Mouse (Mus musculus): ENCODE measurements around the gene Prep. TPM values are rescaled to one million over a fixed set of nuclear protein-coding genes. Genes with fewer than 3 reads are reported as not detected.

The Prep gene
- polyA plus RNA-seq, 1 experiment from 2014 or later = 24.2 TPM

- no peaks in the 10 kb centered on the region for H3K36me3 ChIP-seq (ENCODE audit: control insufficient read depth, insufficient read depth, low read length)
- H3K4me3 ChIP-seq (ENCODE audit: low read length) = no peak overlapping the region
- no peak overlapping the region for H3K27ac ChIP-seq (ENCODE audit: low read length)
- WGBS = 81% methylated on average over 3 of the region's 3 CpGs
- no peak overlapping the region for H3K4me2 ChIP-seq (ENCODE audit: low read depth, low read length)
- no peaks in the 10 kb centered on the region for H3K9me3 ChIP-seq (ENCODE audit: control insufficient read depth, low read length)
- H3K9ac ChIP-seq (ENCODE audit: low read depth, low read length) = no peak overlapping the region
- no peaks in the 10 kb centered on the region for H3K4me1 ChIP-seq (ENCODE audit: control insufficient read depth, insufficient read depth, low read length)
- H3K27me3 ChIP-seq (replicated peaks; ENCODE audit: control insufficient read depth, insufficient read depth, low read length) = no peaks in the 10 kb centered on the region
- ATAC-seq = no peak
These were observed 114.3 kb downstream of the Prep start for GRCm38 (mm10) chr10:45181344-45181743.

- Histone ChIP-seq H3K9me3 (ENCODE audit: control insufficient read depth, low read length) (no peaks in the 10 kb centered on the region), H3K9ac (ENCODE audit: low read depth, low read length) (no peak overlapping the region), H3K4me3 (ENCODE audit: low read length) (no peak overlapping the region), H3K27ac (ENCODE audit: low read length) (no peak overlapping the region), H3K4me2 (ENCODE audit: low read depth, low read length) (no peak overlapping the region), H3K36me3 (ENCODE audit: control insufficient read depth, insufficient read depth, low read length) (no peaks in the 10 kb centered on the region), H3K27me3 (replicated peaks; ENCODE audit: control insufficient read depth, insufficient read depth, low read length) (no peaks in the 10 kb centered on the region), H3K4me1 (ENCODE audit: control insufficient read depth, insufficient read depth, low read length) (no peaks in the 10 kb centered on the region)
- ATAC-seq = no peak
- WGBS = 84% methylated on average over 2 of the region's 2 CpGs
These were observed 118.5 kb downstream of the Prep start for GRCm38 (mm10) chr10:45185457-45185856.

GRCm38 (mm10) chr10:45193330-45194310 is 126.6 kb downstream of the Prep start:
- H3K36me3 ChIP-seq (ENCODE audit: control insufficient read depth, insufficient read depth, low read length) = no peaks in the 10 kb centered on the region
- no peaks in the 10 kb centered on the region for H3K4me1 ChIP-seq (ENCODE audit: control insufficient read depth, insufficient read depth, low read length)
- no peak for ATAC-seq
- WGBS = 38% methylated on average over 14 of the region's 14 CpGs
- no peaks in the 10 kb centered on the region for H3K27me3 ChIP-seq (replicated peaks; ENCODE audit: control insufficient read depth, insufficient read depth, low read length)
- H3K4me2 ChIP-seq (ENCODE audit: low read depth, low read length) = no peak overlapping the region
- H3K4me3 ChIP-seq (ENCODE audit: low read length) = no peak overlapping the region
- no peak overlapping the region for H3K9ac ChIP-seq (ENCODE audit: low read depth, low read length)
- no peak overlapping the region for H3K27ac ChIP-seq (ENCODE audit: low read length)
- H3K9me3 ChIP-seq (ENCODE audit: control insufficient read depth, low read length) = no peaks in the 10 kb centered on the region

- Histone ChIP-seq H3K27ac (ENCODE audit: low read length) (no peak overlapping the region), H3K9ac (ENCODE audit: low read depth, low read length) (no peak overlapping the region), H3K4me3 (ENCODE audit: low read length) (no peak overlapping the region), H3K4me1 (ENCODE audit: control insufficient read depth, insufficient read depth, low read length) (no peaks in the 10 kb centered on the region), H3K4me2 (ENCODE audit: low read depth, low read length) (no peak overlapping the region), H3K9me3 (ENCODE audit: control insufficient read depth, low read length) (no peaks in the 10 kb centered on the region), H3K27me3 (replicated peaks; ENCODE audit: control insufficient read depth, insufficient read depth, low read length) (no peaks in the 10 kb centered on the region), H3K36me3 (ENCODE audit: control insufficient read depth, insufficient read depth, low read length) (no peaks in the 10 kb centered on the region)
- 86% methylated on average over 5 of the region's 5 CpGs for WGBS
- no peak for ATAC-seq
These were observed 127.5 kb downstream of the Prep start for GRCm38 (mm10) chr10:45194531-45194930.

- Histone ChIP-seq H3K27me3 (replicated peaks; ENCODE audit: control insufficient read depth, insufficient read depth, low read length) (no peaks in the 10 kb centered on the region), H3K9me3 (ENCODE audit: control insufficient read depth, low read length) (no peaks in the 10 kb centered on the region), H3K4me2 (ENCODE audit: low read depth, low read length) (no peak overlapping the region), H3K9ac (ENCODE audit: low read depth, low read length) (no peak overlapping the region), H3K4me3 (ENCODE audit: low read length) (no peak overlapping the region), H3K27ac (ENCODE audit: low read length) (no peak overlapping the region), H3K4me1 (ENCODE audit: control insufficient read depth, insufficient read depth, low read length) (no peaks in the 10 kb centered on the region), H3K36me3 (ENCODE audit: control insufficient read depth, insufficient read depth, low read length) (no peaks in the 10 kb centered on the region)
- no peak for ATAC-seq
- WGBS = 56% methylated on average over 1 of the region's 1 CpGs
These were observed 137.6 kb downstream of the Prep start for GRCm38 (mm10) chr10:45204582-45204981.

GRCm38 (mm10) chr10:45210201-45210600 is 143.2 kb downstream of the Prep start:
- Histone ChIP-seq H3K36me3 (ENCODE audit: control insufficient read depth, insufficient read depth, low read length) (no peaks in the 10 kb centered on the region), H3K27me3 (replicated peaks; ENCODE audit: control insufficient read depth, insufficient read depth, low read length) (no peaks in the 10 kb centered on the region), H3K27ac (ENCODE audit: low read length) (no peak overlapping the region), H3K4me1 (ENCODE audit: control insufficient read depth, insufficient read depth, low read length) (no peaks in the 10 kb centered on the region), H3K4me2 (ENCODE audit: low read depth, low read length) (no peak overlapping the region), H3K4me3 (ENCODE audit: low read length) (no peak overlapping the region), H3K9me3 (ENCODE audit: control insufficient read depth, low read length) (no peaks in the 10 kb centered on the region), H3K9ac (ENCODE audit: low read depth, low read length) (no peak overlapping the region)
- no peak for ATAC-seq

- no peak overlapping the region for H3K4me2 ChIP-seq (ENCODE audit: low read depth, low read length)
- H3K9me3 ChIP-seq (ENCODE audit: control insufficient read depth, low read length) = no peaks in the 10 kb centered on the region
- no peak for ATAC-seq
- no peak overlapping the region for H3K27ac ChIP-seq (ENCODE audit: low read length)
- no peaks in the 10 kb centered on the region for H3K4me1 ChIP-seq (ENCODE audit: control insufficient read depth, insufficient read depth, low read length)
- no peak overlapping the region for H3K4me3 ChIP-seq (ENCODE audit: low read length)
- H3K36me3 ChIP-seq (ENCODE audit: control insufficient read depth, insufficient read depth, low read length) = no peaks in the 10 kb centered on the region
- no peak overlapping the region for H3K9ac ChIP-seq (ENCODE audit: low read depth, low read length)
- WGBS = 79% methylated on average over 7 of the region's 7 CpGs
- H3K27me3 ChIP-seq (replicated peaks; ENCODE audit: control insufficient read depth, insufficient read depth, low read length) = no peaks in the 10 kb centered on the region
These were observed 149.7 kb downstream of the Prep start for GRCm38 (mm10) chr10:45216676-45217075.

Small RNAs within 50 kb of the gene (microRNA-seq; reads per million reads assigned to microRNA genes)
- gene Gm23766 = not detected

Other genes with a start within 250 kb of the Prep start
- gene Popdc3, start 110.9 kb downstream of the Prep start, polyA plus RNA-seq (2015; fragmentation: Nextera tagmentation; extraction: Ambion mirVana) = 0.51 and 0.59 TPM in 2 replicates

Measured in intestine, embryonic 16.5 days (tissue).